Mouse (Mus musculus) spleen, embryonic (tissue): ENCODE results near the gene Gm28635.

ENCODE experiments used
- CTCF ChIA-PET: fragments of 350-600 bp; sonication (Branson Sonifier 250); formaldehyde crosslinking; loops from one replicate; lab custom pipeline; 2022; lab: Charles Lee

Gene Gm28635

GRCm38 (mm10) chr2:84599270-84599888 is 78.5 kb downstream of the Gm28635 start:
- CTCF ChIA-PET = no interaction called here

GRCm38 (mm10) chr2:84597123-84597522 is 80.7 kb downstream of the Gm28635 start:
- CTCF ChIA-PET = no interaction called here

- CTCF ChIA-PET = no interaction called here
Observed at GRCm38 (mm10) chr2:84592801-84593200, 85.0 kb downstream of the Gm28635 start.

- CTCF ChIA-PET = no interaction called here
Observed at GRCm38 (mm10) chr2:84585700-84586099, 92.1 kb downstream of the Gm28635 start.

GRCm38 (mm10) chr2:84582286-84582685 is 95.6 kb downstream of the Gm28635 start:
- CTCF ChIA-PET = no interaction called here

GRCm38 (mm10) chr2:84581208-84581607 is 96.6 kb downstream of the Gm28635 start:
- CTCF ChIA-PET = interaction anchor here (0.6 kb wide), 1 partner anchor 15 kb away, joined by 6 read pairs; no protein-coding TSS in a partner anchor

- CTCF ChIA-PET = no interaction called here
Observed at GRCm38 (mm10) chr2:84579311-84579710, 98.5 kb downstream of the Gm28635 start.

GRCm38 (mm10) chr2:84574130-84574529 is 103.7 kb downstream of the Gm28635 start:
- CTCF ChIA-PET = no interaction called here

- CTCF ChIA-PET = interaction anchor here (0.6 to 0.7 kb wide), 2 partner anchors 89 to 99 kb away, joined by 3 to 7 read pairs; no protein-coding TSS in a partner anchor
Observed at GRCm38 (mm10) chr2:84556888-84557514, 120.8 kb downstream of the Gm28635 start.
